Mouse (Mus musculus) C2C12 (cell line): ENCODE results near the gene Rnf214. TPM values are rescaled to one million over a fixed set of nuclear protein-coding genes. Genes with fewer than 3 reads are reported as not detected.

Source experiments
- H3K27me3 ChIP-seq: one replicate; pipeline ENCODE4 v1.6.1; 2011; ENCODE audit not compliant: control insufficient read depth, insufficient read depth, insufficient read length
- H3K36me3 ChIP-seq: one replicate; pipeline ENCODE4 v1.6.1; 2011; ENCODE audit not compliant: control insufficient read depth, insufficient read depth
- H3K4me3 ChIP-seq: one replicate; pipeline ENCODE4 v1.5.1; 2011; ENCODE audit warnings: mild to moderate bottlenecking, control low read depth; ENCODE audit not compliant: poor library complexity, insufficient read depth, severe bottlenecking
- H3K79me2 ChIP-seq: one replicate; pipeline ENCODE4 v1.6.1; 2011; ENCODE audit not compliant: control insufficient read depth, insufficient read depth
- H3K79me3 ChIP-seq: one replicate; pipeline ENCODE4 v1.6.1; 2011; ENCODE audit warnings: low read depth, control low read depth
- H3ac ChIP-seq: one replicate; pipeline ENCODE3; 2011; ENCODE audit warnings: low read depth; ENCODE audit not compliant: control insufficient read depth, insufficient read length
- CEBPB ChIP-seq: IDR thresholded peaks from one replicate; pipeline ENCODE4 v1.6.1; 2011; ENCODE audit warnings: low read depth, mild to moderate bottlenecking, control low read depth, moderate library complexity
- CTCF ChIP-seq: IDR thresholded peaks from one replicate; pipeline ENCODE4 v1.5.1; 2011; ENCODE audit not compliant: control insufficient read depth, insufficient read depth, insufficient read length
- FOSL1 ChIP-seq: IDR thresholded peaks from one replicate; pipeline ENCODE4 v1.8.0; 2011; ENCODE audit warnings: mild to moderate bottlenecking, low read length; ENCODE audit not compliant: poor library complexity, insufficient read depth, severe bottlenecking
- MAX ChIP-seq: IDR thresholded peaks from one replicate; pipeline ENCODE4 v1.6.1; 2011; ENCODE audit warnings: mild to moderate bottlenecking, control low read depth
- MYOD1 ChIP-seq: IDR thresholded peaks from one replicate; pipeline ENCODE4 v1.6.1; 2011; ENCODE audit warnings: low read depth; ENCODE audit not compliant: control insufficient read depth, insufficient read length
- MYOG ChIP-seq: IDR thresholded peaks from one replicate; pipeline ENCODE4 v1.6.1; 2011; ENCODE audit not compliant: control insufficient read depth, insufficient read length; ENCODE audit errors: extremely low read depth
- USF1 ChIP-seq: IDR thresholded peaks from one replicate; pipeline ENCODE4 v1.6.1; 2011; ENCODE audit warnings: low read depth, mild to moderate bottlenecking, control low read depth, moderate library complexity
- polyA plus RNA-seq: library from polyadenylated mRNA; unstranded; fragments of >200 nt; fragmentation: generic; extraction: Trizol; gene quantifications from one replicate; pipeline ENCODE4 v1.2.1, GENCODE M21; 2012; ENCODE audit warnings: missing spikeins

Rnf214 gene
- polyA plus RNA-seq, 1 experiment = 10.8 TPM

DNA sequence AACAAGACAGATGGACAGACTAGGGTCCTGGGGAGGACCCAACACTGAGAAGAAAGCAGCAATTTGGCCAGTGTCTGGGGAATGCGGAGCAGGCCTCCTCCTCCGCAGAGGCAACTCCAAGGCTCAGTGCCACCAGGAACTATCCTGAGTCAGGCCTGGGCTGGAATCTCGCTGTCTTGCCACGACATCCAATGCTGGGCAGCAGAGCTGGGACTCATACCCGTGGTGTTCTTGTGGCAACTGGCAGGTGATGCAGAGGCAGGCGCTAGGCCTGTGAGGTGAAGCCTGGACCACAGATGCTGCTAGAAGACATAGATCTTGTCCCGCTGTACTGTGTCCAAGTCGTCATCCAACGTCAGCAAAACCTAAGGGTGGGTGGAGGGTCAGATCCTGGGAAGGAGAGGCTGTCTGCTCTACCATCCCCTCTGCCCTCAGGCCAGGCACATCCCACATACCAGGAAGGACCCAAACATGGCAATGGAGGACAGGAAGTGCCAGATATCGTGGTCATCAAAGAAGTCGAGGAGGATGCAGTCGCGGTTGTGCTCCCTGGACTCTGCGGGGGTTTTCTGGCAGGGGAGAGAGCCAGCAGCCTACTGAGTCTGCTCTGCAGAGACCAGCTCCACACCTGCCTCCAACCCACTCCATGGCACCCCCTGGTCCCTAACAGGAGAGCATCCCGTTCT, 32.4 kb upstream of the Rnf214 start:
- no peaks in the 10 kb centered on the region for H3K36me3 ChIP-seq

DNA sequence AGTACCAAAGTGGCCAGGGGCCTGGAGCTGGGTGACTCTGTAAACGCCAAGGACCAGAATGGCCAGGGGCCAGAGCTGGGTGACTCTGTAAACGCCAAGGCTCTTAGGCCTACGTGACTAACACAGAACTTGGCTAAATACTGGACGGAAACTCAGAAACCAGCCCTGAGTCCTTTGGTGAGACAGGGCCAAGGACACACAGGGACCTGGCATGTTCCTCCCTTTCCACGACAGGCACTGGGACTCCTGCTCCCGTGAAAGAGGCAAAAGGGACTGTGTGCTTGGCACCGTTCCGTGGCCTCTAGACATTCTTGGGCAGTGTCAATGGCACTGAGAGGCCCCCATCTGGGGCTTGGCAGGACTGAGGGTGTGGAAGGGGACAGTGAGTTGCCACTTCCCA, 31.4 kb upstream of the Rnf214 start:
- Histone ChIP-seq H3K36me3 (no peaks in the 10 kb centered on the region), H3K4me3 (no peak overlapping the region), H3K79me2 (no peaks in the 10 kb centered on the region), H3ac (no peak overlapping the region), H3K27me3 (no peaks in the 10 kb centered on the region), H3K79me3 (no peaks in the 10 kb centered on the region)
- no peak for TF ChIP-seq MAX
- no peak for TF ChIP-seq MYOD1

More for the DNA sequence above, 32.4 kb upstream of the Rnf214 start:
- H3K79me3 ChIP-seq = no peaks in the 10 kb centered on the region
- TF ChIP-seq MYOG (no peak), CEBPB (no peak), USF1 (no peak), MAX (no peak), CTCF (no peak), FOSL1 (no peak), MYOD1 (no peak)
- no peak overlapping the region for H3ac ChIP-seq
- H3K79me2 ChIP-seq = no peaks in the 10 kb centered on the region
- H3K27me3 ChIP-seq = no peaks in the 10 kb centered on the region
- no peak overlapping the region for H3K4me3 ChIP-seq

GRCm38 (mm10) chr9:45936883-45937282, 30.2 kb upstream of the Rnf214 start:
- Histone ChIP-seq H3K79me2 (no peaks in the 10 kb centered on the region), H3K79me3 (no peaks in the 10 kb centered on the region), H3ac (no peak overlapping the region), H3K27me3 (no peaks in the 10 kb centered on the region), H3K36me3 (no peaks in the 10 kb centered on the region), H3K4me3 (no peak overlapping the region)
- TF ChIP-seq FOSL1 = no peak
- TF ChIP-seq CTCF = peak; percentile 50

DNA sequence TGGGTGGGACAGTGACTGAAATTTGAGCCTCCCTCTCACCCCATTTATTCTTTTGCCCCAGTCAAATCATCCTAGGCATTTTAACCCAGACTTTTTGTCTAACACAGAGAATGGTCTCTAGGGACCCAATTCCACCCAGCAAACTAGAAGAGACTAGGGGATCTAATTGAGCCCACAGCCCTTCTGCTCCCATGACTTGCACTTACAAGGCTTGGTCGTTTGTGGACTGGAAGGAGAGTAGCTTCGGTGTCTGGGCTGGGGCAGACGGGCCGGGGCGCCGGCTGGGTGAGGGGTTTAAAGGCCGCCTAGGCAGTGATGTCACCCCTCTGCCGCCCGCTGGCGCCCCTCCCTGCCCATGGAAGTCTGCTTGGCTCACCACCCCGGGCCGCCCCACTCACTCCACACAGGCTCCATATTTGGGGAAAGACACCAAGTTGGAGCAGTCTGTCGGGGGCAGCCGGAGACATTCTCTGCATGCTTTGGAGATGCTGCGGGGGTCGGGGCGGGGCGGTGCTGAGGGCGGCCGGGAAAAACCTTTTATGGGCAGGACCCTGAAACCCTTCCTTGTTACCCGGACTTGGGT, 29.0 kb upstream of the Rnf214 start, which contains the start of gene Tagln:
Gene Tagln (minus strand): TSS at position 431 of the 583 bp plus-strand sequence.
- Histone ChIP-seq H3K27me3 (no peaks in the 10 kb centered on the region), H3K79me3 (no peaks in the 10 kb centered on the region), H3K36me3 (peaks cover 6% of the 10 kb centered on the region), H3K4me3 (peak within 1 kb of the TSS; percentile 18), H3ac (peak within 1 kb of the TSS; percentile 43), H3K79me2 (no peaks in the 10 kb centered on the region)
- TF ChIP-seq MYOG (no peak), MAX (no peak)

GRCm38 (mm10) chr9:45932571-45933415, 26.1 kb upstream of the Rnf214 start:
- H3K79me3 ChIP-seq = no peaks in the 10 kb centered on the region
- no peaks in the 10 kb centered on the region for H3K79me2 ChIP-seq
- H3ac ChIP-seq = no peak overlapping the region
- H3K36me3 ChIP-seq = peaks cover 18% of the 10 kb centered on the region
- H3K27me3 ChIP-seq = no peaks in the 10 kb centered on the region
- TF ChIP-seq MYOG (no peak), USF1 (no peak), CEBPB (no peak), MAX (no peak), MYOD1 (no peak), FOSL1 (no peak), CTCF (no peak)
- no peak overlapping the region for H3K4me3 ChIP-seq

GRCm38 (mm10) chr9:45931958-45932357, 25.2 kb upstream of the Rnf214 start:
- H3ac ChIP-seq = no peak overlapping the region
- TF ChIP-seq USF1 (no peak), MYOG (no peak), FOSL1 (no peak)
- no peak overlapping the region for H3K4me3 ChIP-seq
- peaks cover 20% of the 10 kb centered on the region for H3K36me3 ChIP-seq
- H3K79me2 ChIP-seq = no peaks in the 10 kb centered on the region
- H3K79me3 ChIP-seq = no peaks in the 10 kb centered on the region
- no peaks in the 10 kb centered on the region for H3K27me3 ChIP-seq
